Mouse (Mus musculus): ENCODE measurements around the gene Apoe. TPM values are rescaled to one million over a fixed set of nuclear protein-coding genes. Genes with fewer than 3 reads are reported as not detected.

Apoe gene
- total RNA-seq (2021) = 100 to 1,000 TPM; 243 to 352 TPM
- long read RNA-seq, experiment 1, transcript Apoe-205 (3 exons, 1,221 nt) = minor isoform, 13 of 732 reads
- long read RNA-seq, experiment 1, transcript Apoe-206 (4 exons, 1,408 nt) = major isoform, 561 of 732 reads
- long read RNA-seq, experiment 1, partial matches to known transcripts = 4 of 732 reads
- long read RNA-seq, experiment 1, other reads (novel, unspliced or antisense) = 151 of 732 reads
- long read RNA-seq, experiment 2, transcript Apoe-206 (4 exons, 1,408 nt) = major isoform, 564 of 834 reads
- long read RNA-seq, experiment 2, transcript Apoe-205 (3 exons, 1,221 nt) = minor isoform, 20 of 834 reads
- long read RNA-seq, experiment 2, partial matches to known transcripts = 5 of 834 reads
- long read RNA-seq, experiment 2, other reads (novel, unspliced or antisense) = 242 of 834 reads

- intact Hi-C loops (cut with DNase I) = no loop called here
- peak; percentile 68 for DNase-seq
These were observed at the start of gene Apoe for GRCm38 (mm10) chr7:19698907-19699826. Gene Apoe, minus strand, starts transcription at chr7:19699188.

- DNase-seq = no peak
- intact Hi-C loops (cut with DNase I) = no loop called here
These were observed 48.6 kb upstream of the Apoe start for GRCm38 (mm10) chr7:19747420-19748218.

GRCm38 (mm10) chr7:19746426-19747201, 47.6 kb upstream of the Apoe start:
- DNase-seq = no peak
- intact Hi-C loops (cut with DNase I) = no loop called here

GRCm38 (mm10) chr7:19745971-19746370, 47.0 kb upstream of the Apoe start:
- intact Hi-C loops (cut with DNase I) = loop anchor here (2.0 kb wide), 1 partner anchor 29 kb away; no protein-coding TSS in a partner anchor
- no peak for DNase-seq

- intact Hi-C loops (cut with DNase I) = loop anchor here (2.0 kb wide), 1 partner anchor 28 kb away; no protein-coding TSS in a partner anchor
- peak; percentile 62 to 67 for DNase-seq
These were observed 45.8 kb upstream of the Apoe start for GRCm38 (mm10) chr7:19744590-19745385.

- intact Hi-C loops (cut with DNase I) = loop anchor here (2.0 kb wide), 1 partner anchor 27 kb away; no protein-coding TSS in a partner anchor
- DNase-seq = no peak
These were observed 44.8 kb upstream of the Apoe start for GRCm38 (mm10) chr7:19743791-19744190.

GRCm38 (mm10) chr7:19742468-19742867, 43.5 kb upstream of the Apoe start:
- DNase-seq = no peak
- intact Hi-C loops (cut with DNase I) = no loop called here

GRCm38 (mm10) chr7:19741329-19742031, 42.5 kb upstream of the Apoe start:
- peak; percentile 26 to 38 for DNase-seq
- intact Hi-C loops (cut with DNase I) = no loop called here

- intact Hi-C loops (cut with DNase I) = no loop called here
- peak in 1 of 2 experiments; percentile 34 for DNase-seq
These were observed 41.3 kb upstream of the Apoe start for GRCm38 (mm10) chr7:19740269-19740668.

GRCm38 (mm10) chr7:19738771-19739170, 39.8 kb upstream of the Apoe start:
- intact Hi-C loops (cut with DNase I) = no loop called here

GRCm38 (mm10) chr7:19736389-19737057, 37.5 kb upstream of the Apoe start:
- intact Hi-C loops (cut with DNase I) = no loop called here
- no peak for DNase-seq

More at GRCm38 (mm10) chr7:19738771-19739170, 39.8 kb upstream of the Apoe start:
- no peak for DNase-seq

- DNase-seq = no peak
- intact Hi-C loops (cut with DNase I) = no loop called here
These were observed 35.2 kb upstream of the Apoe start for GRCm38 (mm10) chr7:19734178-19734666.

- DNase-seq = no peak
- intact Hi-C loops (cut with DNase I) = no loop called here
These were observed 27.6 kb upstream of the Apoe start for GRCm38 (mm10) chr7:19726541-19726940.

- DNase-seq = no peak
- intact Hi-C loops (cut with DNase I) = no loop called here
These were observed 25.2 kb upstream of the Apoe start for GRCm38 (mm10) chr7:19724167-19724566.

- DNase-seq = peak; percentile 62 to 66
- intact Hi-C loops (cut with DNase I) = no loop called here
These were observed 23.8 kb upstream of the Apoe start for GRCm38 (mm10) chr7:19722754-19723195.

GRCm38 (mm10) chr7:19719200-19719599, 20.2 kb upstream of the Apoe start:
- intact Hi-C loops (cut with DNase I) = no loop called here
- no peak for DNase-seq

GRCm38 (mm10) chr7:19718297-19718952, 19.4 kb upstream of the Apoe start:
- DNase-seq = no peak
- intact Hi-C loops (cut with DNase I) = no loop called here
